Mouse (Mus musculus) E14TG2a.4 (cell line): ENCODE results near the gene 1700028P14Rik.

Experiments
- CTCF ChIP-seq: conservative IDR thresholded peaks from 2 replicates; pipeline ENCODE4 v1.5.1; 2014; ENCODE audit warnings: low read length
- NANOG ChIP-seq: IDR thresholded peaks from 2 replicates; pipeline ENCODE4 v1.6.1; 2014; ENCODE audit warnings: borderline replicate concordance, low read length, mixed read lengths

DNA sequence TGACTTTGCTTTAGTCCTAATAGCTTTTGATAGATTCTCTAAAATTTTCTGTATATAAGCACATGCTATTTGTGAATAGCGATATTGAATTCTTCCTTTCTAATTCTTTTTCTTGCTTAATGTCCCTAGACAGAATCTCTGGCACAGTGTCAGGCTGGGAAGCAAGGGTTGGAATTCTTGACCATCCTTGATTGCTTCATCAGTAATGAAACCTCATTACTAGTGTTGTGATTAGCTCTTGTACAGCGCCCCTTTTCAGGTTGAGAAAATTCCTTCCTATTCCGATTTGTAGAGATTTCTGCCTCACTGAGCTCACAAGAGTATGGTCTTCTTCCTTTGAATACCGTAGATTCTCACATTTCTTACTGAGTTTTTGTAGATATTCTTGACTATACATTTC, 109.9 kb downstream of the 1700028P14Rik start:
- no peak for TF ChIP-seq CTCF
- no peak for TF ChIP-seq NANOG
